Mouse (Mus musculus) limb, embryonic 11.5 days (tissue): ENCODE results near the gene Araf. TPM values are rescaled to one million over a fixed set of nuclear protein-coding genes. Genes with fewer than 3 reads are reported as not detected.

ENCODE experiments used
- ATAC-seq: fragments of 200-750 bp; cut with Nextera tagmentation; 2 replicates; pipeline ENCODE4 v1.8.0; 2017; ENCODE audit warnings: low read depth; ENCODE audit not compliant: insufficient number of reproducible peaks, low FRiP score, low TSS enrichment
- DNase-seq: peaks from one replicate; pipeline ENCODE4 v3.0.0-alpha.2; 2015; ENCODE audit warnings: low spot score
- H3K27ac ChIP-seq: fragments of 300-500 bp; sonication (generic); replicated peaks from 2 replicates; pipeline ENCODE4 v1.5.1; 2014; ENCODE audit warnings: low read depth, mild to moderate bottlenecking, low read length
- H3K27me3 ChIP-seq: fragments of 300-500 bp; sonication (generic); 2 replicates; pipeline ENCODE4 v1.6.1; 2014; ENCODE audit warnings: mild to moderate bottlenecking, low read length, mixed read lengths; ENCODE audit not compliant: control insufficient read depth, insufficient read depth
- H3K36me3 ChIP-seq: fragments of 300-500 bp; sonication (generic); 2 replicates; pipeline ENCODE4 v1.6.1; 2014; ENCODE audit warnings: mild to moderate bottlenecking, low read length, moderate library complexity, mixed read lengths; ENCODE audit not compliant: control insufficient read depth, insufficient read depth
- H3K4me1 ChIP-seq: fragments of 300-500 bp; sonication (generic); 2 replicates; pipeline ENCODE4 v1.6.1; 2014; ENCODE audit warnings: low read length, mixed read lengths; ENCODE audit not compliant: control insufficient read depth, insufficient read depth
- H3K4me2 ChIP-seq: fragments of 300-500 bp; sonication (generic); 2 replicates; pipeline ENCODE4 v1.6.1; 2014; ENCODE audit warnings: low read depth, mild to moderate bottlenecking, moderate library complexity; ENCODE audit not compliant: severe bottlenecking
- H3K4me3 ChIP-seq: fragments of 300-500 bp; sonication (generic); 2 replicates; pipeline ENCODE4 v1.5.1; 2014; ENCODE audit warnings: low read depth, low read length
- H3K9ac ChIP-seq: fragments of 300-500 bp; sonication (generic); 2 replicates; pipeline ENCODE4 v1.6.1; 2014; ENCODE audit warnings: mild to moderate bottlenecking, low read length
- H3K9me3 ChIP-seq: fragments of 300-500 bp; sonication (generic); 2 replicates; pipeline ENCODE4 v1.6.1; 2016; ENCODE audit warnings: low read length; ENCODE audit not compliant: control insufficient read depth
- WGBS: fragments of 180-500 bp; shearing (Covaris S2); extraction: QIAGEN DNeasy Blood & Tissue Kit; methylation state at CpG from one replicate; pipeline ENCODE4 v1.1.7; 2014; 5-methylcytosine and 5-hydroxymethylcytosine counted together
- polyA plus RNA-seq: library from polyadenylated mRNA; unstranded; fragments of >200 nt; fragmentation: Nextera tagmentation; extraction: Ambion mirVana; gene quantifications from 2 replicates; pipeline ENCODE4 v1.2.1, GENCODE M21; 2014

Gene Araf
- polyA plus RNA-seq, 1 experiment from 2014 or later: 69.8 TPM

GRCm38 (mm10) chrX:20819204-20819628 lies 21.6 kb downstream of the Araf start:
- Histone ChIP-seq H3K9ac (peak overlapping the region; percentile 27; the same call in 1 of the 2 replicates), H3K27ac (no peak overlapping the region)
- ATAC-seq: peak; percentile 87; the same call in 1 of the 2 replicates

DNA sequence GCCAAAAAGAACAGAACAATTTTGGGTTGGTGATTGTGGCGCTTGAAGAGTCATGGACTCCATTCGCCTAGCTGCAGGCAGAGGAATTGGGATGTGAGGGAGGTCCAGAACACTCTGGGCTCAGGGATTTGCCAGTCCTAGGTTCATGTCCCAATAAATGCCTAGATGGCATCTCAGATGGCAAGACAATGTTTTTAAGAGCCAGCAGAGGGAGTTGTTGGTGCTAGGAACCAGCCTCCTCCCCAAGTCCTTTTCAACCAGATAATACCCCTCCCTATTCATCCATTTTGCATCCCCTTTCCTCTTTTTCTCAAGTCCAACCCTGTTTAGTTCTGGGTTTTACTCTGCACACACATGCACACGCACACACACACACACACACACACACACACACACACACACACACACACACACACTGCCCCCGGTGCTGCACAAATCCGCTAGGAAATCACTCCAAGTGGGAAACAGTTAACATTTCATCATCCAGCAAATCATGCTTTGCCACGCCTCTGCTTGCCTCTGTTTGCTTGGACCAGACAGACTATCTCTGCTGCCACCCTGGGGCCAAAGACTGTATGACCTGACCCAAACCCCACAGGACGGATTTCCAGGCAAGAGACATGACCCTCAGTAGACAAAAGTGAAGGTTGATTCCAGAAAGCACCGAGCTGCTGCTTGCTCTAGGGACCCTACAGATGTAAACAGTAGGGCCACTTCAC lies 22.3 kb downstream of the Araf start:
- Histone ChIP-seq H3K4me1 (no peaks in the 10 kb centered on the region), H3K4me3 (no peak overlapping the region), H3K4me2 (peak overlapping the region; percentile 11; the same call in 1 of the 2 replicates), H3K9me3 (no peaks in the 10 kb centered on the region), H3K36me3 (no peaks in the 10 kb centered on the region), H3K27me3 (no peaks in the 10 kb centered on the region), H3K9ac (no peak overlapping the region), H3K27ac (no peak overlapping the region)
- 57% methylated on average over 7 of the region's 8 CpGs for WGBS
- DNase-seq (peak; percentile 36), ATAC-seq (peak; percentile 21; the same call in 1 of the 2 replicates)

More at GRCm38 (mm10) chrX:20819204-20819628, 21.6 kb downstream of the Araf start:
- H3K4me2 ChIP-seq: peak overlapping the region; percentile 11
- peak; percentile 83 for DNase-seq
- H3K9me3 ChIP-seq: no peaks in the 10 kb centered on the region
- H3K27me3 ChIP-seq: no peaks in the 10 kb centered on the region
- WGBS: 31% methylated on average over 18 of the region's 19 CpGs
- no peaks in the 10 kb centered on the region for H3K4me1 ChIP-seq
- no peak overlapping the region for H3K4me3 ChIP-seq
- no peaks in the 10 kb centered on the region for H3K36me3 ChIP-seq

DNA sequence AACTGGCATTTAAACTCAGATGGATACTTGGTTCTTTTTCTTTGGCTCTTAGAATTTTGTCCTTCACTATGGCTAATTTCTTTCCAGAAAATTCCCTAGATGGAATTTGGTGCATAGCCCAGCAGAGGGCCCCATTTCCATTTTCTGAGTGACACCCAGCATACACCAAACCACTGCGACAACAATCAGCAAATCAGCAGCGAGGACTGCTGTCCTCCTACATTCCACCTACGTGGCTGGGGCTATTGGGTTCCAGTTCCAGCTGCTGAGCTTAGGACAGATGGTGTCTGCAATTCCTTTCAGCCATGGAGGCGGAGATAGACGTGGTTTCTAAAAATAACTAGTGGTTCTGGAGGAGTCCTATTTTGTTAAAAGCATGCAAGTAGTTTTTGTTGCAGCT lies 31.3 kb downstream of the Araf start:
- no peaks in the 10 kb centered on the region for H3K27me3 ChIP-seq
- WGBS: 40% methylated on average over 5 of the region's 5 CpGs
- no peak for ATAC-seq
- no peaks in the 10 kb centered on the region for H3K36me3 ChIP-seq
- DNase-seq: peak; percentile 34
- H3K9me3 ChIP-seq: no peaks in the 10 kb centered on the region
- H3K9ac ChIP-seq: no peak overlapping the region
- no peak overlapping the region for H3K27ac ChIP-seq
- no peak overlapping the region for H3K4me3 ChIP-seq
- no peaks in the 10 kb centered on the region for H3K4me1 ChIP-seq
- H3K4me2 ChIP-seq: no peak overlapping the region

DNA sequence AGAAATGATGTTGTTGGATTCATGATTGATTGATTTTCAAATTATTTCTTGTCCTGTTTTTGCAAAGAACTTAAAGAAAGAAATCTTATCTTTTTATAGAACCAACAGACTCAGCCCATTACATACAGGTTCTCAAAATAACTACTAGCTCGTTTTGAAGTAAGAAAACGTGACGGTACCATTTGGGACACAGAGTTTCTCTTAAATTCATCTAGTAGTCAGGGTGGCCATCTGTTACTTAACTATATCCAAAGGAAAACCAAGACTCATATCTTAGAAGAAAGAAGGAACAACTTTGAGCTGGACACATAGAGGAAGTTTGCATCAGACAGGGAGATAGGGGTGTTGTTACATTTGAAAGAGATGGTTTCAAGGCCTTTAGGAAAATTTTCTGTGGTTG lies 49.6 kb downstream of the Araf start:
- no peak overlapping the region for H3K4me2 ChIP-seq
- H3K27me3 ChIP-seq: no peaks in the 10 kb centered on the region
- H3K4me1 ChIP-seq: no peaks in the 10 kb centered on the region
- H3K4me3 ChIP-seq: no peak overlapping the region
- no peaks in the 10 kb centered on the region; the same call in 1 of the 2 replicates for H3K36me3 ChIP-seq
- no peaks in the 10 kb centered on the region for H3K9me3 ChIP-seq
- H3K27ac ChIP-seq: no peak overlapping the region
- WGBS: 90% methylated on average over 3 of the region's 3 CpGs
- DNase-seq (no peak), ATAC-seq (no peak)
- no peak overlapping the region for H3K9ac ChIP-seq

GRCm38 (mm10) chrX:20847816-20848215 lies 50.2 kb downstream of the Araf start:
- no peak overlapping the region for H3K4me3 ChIP-seq
- peak; percentile 28; the same call in 1 of the 2 replicates for ATAC-seq
- H3K9me3 ChIP-seq: no peaks in the 10 kb centered on the region
- DNase-seq: no peak
- no peaks in the 10 kb centered on the region for H3K27me3 ChIP-seq
- no peaks in the 10 kb centered on the region for H3K4me1 ChIP-seq
- no peak overlapping the region; the same call in 1 of the 2 replicates for H3K4me2 ChIP-seq
- H3K36me3 ChIP-seq: no peaks in the 10 kb centered on the region; the same call in 1 of the 2 replicates
- 27% methylated on average over 2 of the region's 2 CpGs for WGBS
- H3K27ac ChIP-seq: no peak overlapping the region
- H3K9ac ChIP-seq: no peak overlapping the region

- WGBS: 17% methylated on average over 37 of the region's 42 CpGs
- no peaks in the 10 kb centered on the region for H3K27me3 ChIP-seq
- peak overlapping the region; percentile 55 for H3K4me3 ChIP-seq
- ATAC-seq (peak; percentile 97), DNase-seq (peak; percentile 86)
- no peak overlapping the region for H3K27ac ChIP-seq
- H3K36me3 ChIP-seq: no peaks in the 10 kb centered on the region; the same call in 1 of the 2 replicates
- H3K4me2 ChIP-seq: peak overlapping the region; percentile 51
- no peaks in the 10 kb centered on the region for H3K4me1 ChIP-seq
- peak overlapping the region; percentile 57 for H3K9ac ChIP-seq
- no peaks in the 10 kb centered on the region for H3K9me3 ChIP-seq
Measured at GRCm38 (mm10) chrX:20848256-20848984, 50.8 kb downstream of the Araf start.

DNA sequence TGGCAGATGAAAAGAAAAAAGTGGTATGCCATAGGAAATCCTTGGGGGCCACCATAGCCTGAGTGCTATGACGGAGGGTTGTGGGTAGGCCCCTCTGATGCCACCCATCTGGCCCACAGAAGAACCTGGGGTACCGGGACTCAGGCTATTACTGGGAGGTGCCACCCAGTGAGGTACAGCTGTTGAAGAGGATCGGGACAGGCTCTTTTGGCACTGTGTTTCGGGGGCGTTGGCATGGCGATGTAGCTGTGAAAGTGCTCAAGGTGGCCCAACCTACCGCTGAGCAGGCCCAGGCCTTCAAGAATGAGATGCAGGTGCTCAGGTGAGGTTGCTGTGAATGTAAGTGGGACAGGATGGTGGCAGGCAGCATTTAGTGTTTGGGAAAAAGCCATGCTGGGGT lies 56.2 kb downstream of the Araf start:
- Histone ChIP-seq H3K27ac (no peak overlapping the region), H3K9ac (no peak overlapping the region)
- ATAC-seq: no peak

DNA sequence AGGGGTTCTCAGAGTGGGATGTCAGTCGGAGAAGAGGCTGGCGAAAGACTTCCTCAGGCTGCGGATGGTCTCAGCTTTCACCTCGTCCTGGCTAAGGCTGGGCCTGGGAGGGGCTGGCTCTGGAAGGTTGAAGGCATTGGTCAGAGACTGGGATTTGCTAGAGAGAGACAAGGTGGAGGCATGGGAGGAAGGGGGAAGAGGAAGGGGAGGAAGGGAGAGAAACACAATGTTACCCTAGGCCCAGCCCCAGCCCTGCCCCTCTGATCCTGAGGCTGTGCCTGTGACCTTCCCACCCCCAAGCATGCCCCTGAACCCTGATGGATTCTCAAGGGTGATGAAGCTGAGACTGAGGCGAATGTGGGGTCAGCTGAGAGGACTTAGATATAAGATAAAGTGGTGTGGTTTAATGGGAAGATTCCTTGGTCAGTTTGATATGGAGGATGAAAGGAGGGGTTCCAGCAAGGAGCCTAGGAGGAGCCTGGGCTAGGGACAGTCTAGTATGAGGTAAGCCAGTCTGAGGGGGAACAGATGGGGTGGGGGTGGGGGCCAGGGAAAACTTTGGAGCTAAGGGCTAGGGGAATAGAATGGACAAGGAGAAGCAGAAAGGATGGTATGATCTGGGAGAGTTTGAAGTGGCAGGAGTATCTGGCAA lies 64.0 kb downstream of the Araf start:
- no peak overlapping the region for H3K4me2 ChIP-seq
- no peaks in the 10 kb centered on the region for H3K4me1 ChIP-seq
- no peak overlapping the region for H3K4me3 ChIP-seq
- H3K36me3 ChIP-seq: no peaks in the 10 kb centered on the region
- no peaks in the 10 kb centered on the region for H3K9me3 ChIP-seq
- no peak overlapping the region for H3K9ac ChIP-seq
- no peaks in the 10 kb centered on the region for H3K27me3 ChIP-seq
- no peak for ATAC-seq
- DNase-seq: no peak
- no peak overlapping the region for H3K27ac ChIP-seq
- 45% methylated on average over 4 of the region's 5 CpGs for WGBS

More for the DNA sequence above, 56.2 kb downstream of the Araf start:
- no peaks in the 10 kb centered on the region for H3K4me1 ChIP-seq
- no peaks in the 10 kb centered on the region for H3K27me3 ChIP-seq
- H3K36me3 ChIP-seq: no peaks in the 10 kb centered on the region; the same call in 1 of the 2 replicates
- H3K9me3 ChIP-seq: no peaks in the 10 kb centered on the region
- H3K4me2 ChIP-seq: no peak overlapping the region
- DNase-seq: no peak
- H3K4me3 ChIP-seq: no peak overlapping the region
- WGBS: 92% methylated on average over 7 of the region's 7 CpGs
